Mouse (Mus musculus): ENCODE measurements around the gene Kng1. TPM values are rescaled to one million over a fixed set of nuclear protein-coding genes. Genes with fewer than 3 reads are reported as not detected.

The Kng1 gene
- total and polyA plus RNA-seq, 3 experiments: not detected

DNA sequence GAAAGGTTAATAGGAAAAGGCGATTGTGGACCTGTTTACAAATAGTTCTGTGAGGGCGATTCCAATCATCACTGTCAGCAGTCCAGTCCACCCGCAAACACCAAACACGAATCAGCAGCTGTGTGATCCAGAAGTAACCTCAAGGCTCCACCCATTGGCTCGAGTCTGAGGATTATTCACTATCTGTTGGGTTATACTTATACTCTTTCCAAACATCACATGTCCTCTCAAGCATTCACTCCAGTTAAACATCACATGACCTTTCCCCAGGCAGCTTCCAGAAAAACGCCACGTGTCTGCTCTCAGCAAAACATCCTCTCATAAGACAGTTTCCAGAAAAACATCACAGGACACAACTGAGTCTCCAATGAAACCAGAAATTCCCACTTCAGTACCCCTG is 19.9 kb upstream of the Kng1 start:
- H3K27ac ChIP-seq (ENCODE audit: control insufficient read depth, low read depth, low read length): no peak overlapping the region
- H3K36me3 ChIP-seq (ENCODE audit: control insufficient read depth in 1 of 2, insufficient read depth in 2 of 2, low read length in 2 of 2): no peaks in the 10 kb centered on the region
- H3K9me3 ChIP-seq (replicated peaks; ENCODE audit: insufficient read depth, low read length): no peaks in the 10 kb centered on the region
- H3K4me1 ChIP-seq (ENCODE audit: control insufficient read depth in 1 of 2, insufficient read depth in 2 of 2, low read length in 2 of 2): no peaks in the 10 kb centered on the region
- TF ChIP-seq MAFK (IDR thresholded peaks at IDR 0.05; ENCODE audit: borderline replicate concordance, low read depth, low read length) (no peak), RAD21 (IDR thresholded peaks at IDR 0.05; ENCODE audit: low read depth, low read length) (no peak), TBP (IDR thresholded peaks at IDR 0.05; ENCODE audit: low read depth, low read length) (no peak), EP300 (IDR thresholded peaks at IDR 0.05; ENCODE audit: low read depth in 1 of 2, low read length in 2 of 2) (no peak)
- no peak overlapping the region for H3K9ac ChIP-seq (ENCODE audit: control insufficient read depth, low read depth, low read length, poor library complexity, severe bottlenecking)
- no peak for DNase-seq (ENCODE audit: low read depth, low spot score)
- H3K4me3 ChIP-seq (ENCODE audit: control insufficient read depth in 1 of 2, insufficient read depth in 1 of 2, low read depth in 2 of 2, low read length in 2 of 2): no peak overlapping the region
- H3K27me3 ChIP-seq (ENCODE audit: control insufficient read depth in 1 of 2, insufficient read depth in 2 of 2, low read length in 2 of 2): no peaks in the 10 kb centered on the region; a peak in 1 of 4 replicates
- no peaks in the 10 kb centered on the region for H3K79me2 ChIP-seq (ENCODE audit: control insufficient read depth, insufficient read depth, low read length, poor library complexity)

DNA sequence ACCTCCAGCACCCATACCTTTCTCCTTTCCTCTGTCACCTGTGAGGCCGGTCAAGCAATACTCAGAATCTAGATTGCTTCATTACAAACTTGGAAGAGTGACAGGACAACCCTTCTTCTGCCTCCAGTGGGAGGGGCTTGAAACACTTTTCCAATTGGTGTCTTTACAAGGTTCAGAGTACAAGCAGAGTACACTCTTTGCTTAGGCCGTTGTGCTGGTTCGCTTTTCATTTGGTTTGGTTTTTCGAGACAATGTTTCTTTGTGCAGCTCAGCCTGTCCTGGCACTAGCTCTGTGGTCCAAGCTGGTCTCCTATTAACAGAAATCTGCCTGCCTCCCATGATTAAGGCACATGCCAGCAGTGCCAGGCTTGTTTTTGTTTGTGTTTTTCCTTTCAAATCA is 18.4 kb upstream of the Kng1 start:
- H3K36me3 ChIP-seq (ENCODE audit: control insufficient read depth in 1 of 2, insufficient read depth in 2 of 2, low read length in 2 of 2): no peaks in the 10 kb centered on the region
- H3K79me2 ChIP-seq (ENCODE audit: control insufficient read depth, insufficient read depth, low read length, poor library complexity): no peaks in the 10 kb centered on the region
- DNase-seq (ENCODE audit: low read depth, low spot score): no peak
- H3K9ac ChIP-seq (ENCODE audit: control insufficient read depth, low read depth, low read length, poor library complexity, severe bottlenecking): no peak overlapping the region
- no peaks in the 10 kb centered on the region for H3K4me1 ChIP-seq (ENCODE audit: control insufficient read depth in 1 of 2, insufficient read depth in 2 of 2, low read length in 2 of 2)
- H3K9me3 ChIP-seq (replicated peaks; ENCODE audit: insufficient read depth, low read length): no peaks in the 10 kb centered on the region
- H3K27ac ChIP-seq (ENCODE audit: control insufficient read depth, low read depth, low read length): no peak overlapping the region
- H3K27me3 ChIP-seq (ENCODE audit: control insufficient read depth in 1 of 2, insufficient read depth in 2 of 2, low read length in 2 of 2): no peaks in the 10 kb centered on the region; a peak in 1 of 4 replicates
- no peak overlapping the region for H3K4me3 ChIP-seq (ENCODE audit: control insufficient read depth in 1 of 2, insufficient read depth in 1 of 2, low read depth in 2 of 2, low read length in 2 of 2)
- no peak for TF ChIP-seq MAX (IDR thresholded peaks at IDR 0.05; ENCODE audit: low read length)
- no peak for TF ChIP-seq POLR2AphosphoS5 (IDR thresholded peaks at IDR 0.05; ENCODE audit: borderline replicate concordance, low read depth, low read length)
- no peak for TF ChIP-seq ZKSCAN1 (IDR thresholded peaks at IDR 0.05; ENCODE audit: low read depth, low read length)
- TF ChIP-seq GATA1 (IDR thresholded peaks at IDR 0.05; ENCODE audit: low read depth, low read length): no peak
- TF ChIP-seq CHD2 (IDR thresholded peaks at IDR 0.05; ENCODE audit: low read length): no peak
- no peak for TF ChIP-seq USF2 (IDR thresholded peaks at IDR 0.05; ENCODE audit: borderline replicate concordance in 1 of 2, insufficient read depth in 1 of 2, low read depth in 1 of 2, low read length in 2 of 2)
- TF ChIP-seq HCFC1 (IDR thresholded peaks at IDR 0.05; ENCODE audit: low read depth, low read length): no peak
- TF ChIP-seq TAL1 (IDR thresholded peaks at IDR 0.05; ENCODE audit: low read length): no peak
- no peak for TF ChIP-seq MYB (IDR thresholded peaks at IDR 0.05; ENCODE audit: low read depth, low read length)
- no peak for TF ChIP-seq CHD1 (IDR thresholded peaks at IDR 0.05; ENCODE audit: low read depth, low read length)
- TF ChIP-seq RCOR1 (IDR thresholded peaks at IDR 0.05; ENCODE audit: low read depth, low read length): no peak
- TF ChIP-seq ZC3H11A (IDR thresholded peaks at IDR 0.05; ENCODE audit: low read depth, low read length): no peak

DNA sequence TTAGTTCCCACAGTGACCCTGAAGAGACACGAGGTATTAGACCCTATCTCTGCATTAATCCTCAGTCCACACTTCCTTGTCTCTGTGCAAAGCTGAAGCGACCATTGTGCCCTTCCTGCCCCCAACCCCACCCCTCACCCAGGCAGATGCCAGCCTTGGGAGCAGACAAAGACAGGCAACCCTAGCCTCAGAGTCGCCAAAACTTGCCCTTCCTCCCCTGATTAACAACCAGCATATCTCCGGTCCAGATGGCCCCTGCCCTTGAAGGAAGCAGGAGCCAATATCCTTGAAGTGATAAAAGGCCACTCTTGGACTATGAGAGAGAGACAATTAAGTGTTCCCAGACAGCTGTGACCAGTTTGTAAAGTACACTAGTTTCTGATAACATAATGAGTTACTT is 16.8 kb upstream of the Kng1 start:
- no peak for DNase-seq (ENCODE audit: low read depth, low spot score)
- Histone ChIP-seq H3K27ac (ENCODE audit: control insufficient read depth, low read depth, low read length) (no peak overlapping the region), H3K4me1 (ENCODE audit: control insufficient read depth in 1 of 2, insufficient read depth in 2 of 2, low read length in 2 of 2) (no peaks in the 10 kb centered on the region), H3K79me2 (ENCODE audit: control insufficient read depth, insufficient read depth, low read length, poor library complexity) (no peaks in the 10 kb centered on the region), H3K27me3 (ENCODE audit: control insufficient read depth in 1 of 2, insufficient read depth in 2 of 2, low read length in 2 of 2) (no peaks in the 10 kb centered on the region; a peak in 1 of 4 replicates), H3K4me3 (ENCODE audit: control insufficient read depth in 1 of 2, insufficient read depth in 1 of 2, low read depth in 2 of 2, low read length in 2 of 2) (no peak overlapping the region), H3K9ac (ENCODE audit: control insufficient read depth, low read depth, low read length, poor library complexity, severe bottlenecking) (no peak overlapping the region), H3K36me3 (ENCODE audit: control insufficient read depth in 1 of 2, insufficient read depth in 2 of 2, low read length in 2 of 2) (no peaks in the 10 kb centered on the region), H3K9me3 (replicated peaks; ENCODE audit: insufficient read depth, low read length) (no peaks in the 10 kb centered on the region)
- TF ChIP-seq HCFC1 (IDR thresholded peaks at IDR 0.05; ENCODE audit: low read depth, low read length) (no peak), MAZ (IDR thresholded peaks at IDR 0.05; ENCODE audit: low read depth, low read length) (no peak), USF2 (IDR thresholded peaks at IDR 0.05; ENCODE audit: borderline replicate concordance in 1 of 2, insufficient read depth in 1 of 2, low read depth in 1 of 2, low read length in 2 of 2) (no peak), RAD21 (IDR thresholded peaks at IDR 0.05; ENCODE audit: low read depth, low read length) (no peak), TAL1 (IDR thresholded peaks at IDR 0.05; ENCODE audit: low read length) (no peak), EP300 (IDR thresholded peaks at IDR 0.05; ENCODE audit: low read depth in 1 of 2, low read length in 2 of 2) (no peak), GATA1 (IDR thresholded peaks at IDR 0.05; ENCODE audit: low read depth, low read length) (no peak), KAT2A (conservative IDR thresholded peaks at IDR 0.05; ENCODE audit: low read depth, low read length) (no peak), MAFK (IDR thresholded peaks at IDR 0.05; ENCODE audit: borderline replicate concordance, low read depth, low read length) (no peak), POLR2A (IDR thresholded peaks at IDR 0.05; ENCODE audit: control insufficient read depth in 1 of 2, insufficient read depth in 1 of 2, low read depth in 1 of 2, low read length in 2 of 2, poor library complexity in 1 of 2) (no peak), BHLHE40 (IDR thresholded peaks at IDR 0.05; ENCODE audit: borderline replicate concordance, low read depth, low read length) (no peak), MEF2A (IDR thresholded peaks at IDR 0.05; ENCODE audit: extremely low read depth, insufficient replicate concordance, low read depth, low read length, poor library complexity, severe bottlenecking) (no peak), CHD1 (IDR thresholded peaks at IDR 0.05; ENCODE audit: low read depth, low read length) (no peak)
